In the genomic region with DNA sequence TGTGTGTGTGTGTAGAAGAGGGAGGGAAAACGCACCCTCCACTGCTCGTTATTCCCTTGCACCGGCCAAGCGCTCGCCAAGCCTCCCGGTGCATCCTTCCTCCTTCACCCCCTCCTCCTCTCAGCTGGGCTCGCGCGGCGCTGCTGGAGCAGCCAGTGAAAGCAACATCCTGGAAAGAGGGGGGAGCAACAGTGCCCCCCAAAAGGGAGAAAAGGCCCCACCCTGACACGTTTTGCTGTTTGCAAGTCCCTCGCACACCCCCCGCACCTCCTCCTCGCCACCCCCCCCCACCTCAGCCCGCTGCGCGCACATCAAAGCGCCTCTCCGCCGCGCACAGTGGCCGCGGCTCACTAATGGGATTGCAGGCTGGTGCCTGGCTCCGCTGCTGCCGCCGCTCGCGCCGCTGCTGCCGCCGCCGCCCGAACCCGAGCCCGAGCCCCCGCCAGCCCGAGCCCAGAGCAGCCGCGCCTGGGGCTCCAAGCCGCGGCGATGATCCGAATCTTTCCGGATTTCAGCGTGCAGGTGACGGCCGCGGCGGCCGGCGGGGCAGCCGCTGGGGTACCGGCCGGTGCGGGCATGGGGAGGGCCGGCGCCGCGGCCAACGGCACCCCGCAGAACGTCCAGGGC, we compare ENCODE assay signal across 8 mouse cellular contexts. TPM values are rescaled to one million over a fixed set of nuclear protein-coding genes. Genes with fewer than 3 reads are reported as not detected.
A peak's percentile ranks its signal among the peaks of the same experiment; 100 is the strongest.
DNase-seq lines count a peak whose midpoint lies in the region; ATAC-seq lines count a peak whose summit lies in the region.

A gene (plus strand): TSS at position 577 of the 627 bp plus-strand sequence.

- H3K9me3 ChIP-seq in heart, embryonic 12.5 days (replicated peaks), result no peaks in the 10 kb centered on the region
- H3K9me3 ChIP-seq in midbrain, embryonic 11.5 days (ENCODE audit: control insufficient read depth, low read length), result no peaks in the 10 kb centered on the region

- H3K36me3 ChIP-seq in heart, embryonic 12.5 days, result no peaks in the 10 kb centered on the region
- H3K36me3 ChIP-seq in midbrain, embryonic 11.5 days (ENCODE audit: control insufficient read depth, insufficient read depth, low read length), result no peaks in the 10 kb centered on the region

- H3K4me1 ChIP-seq in heart, embryonic 12.5 days (replicated peaks), result peaks cover 32% of the 10 kb centered on the region
- H3K4me1 ChIP-seq in midbrain, embryonic 11.5 days (ENCODE audit: control insufficient read depth, insufficient read depth, low read length), result peaks cover 32% of the 10 kb centered on the region

- under 1% methylated on average over 57 of the region's 62 CpGs for WGBS in heart, embryonic 12.5 days
- under 1% methylated on average over 53 of the region's 62 CpGs for WGBS in midbrain, embryonic 11.5 days

- peak; percentile 2 for DNase-seq in ovary, postnatal 14 days (ENCODE audit: low spot score)
- no peak for DNase-seq in ovary, adult 18-20 months (ENCODE audit: low spot score)
- DNase-seq in embryo, embryonic 10.5 days (ENCODE audit: low spot score), result peak; percentile 80
- peak; percentile 61 to 72 for DNase-seq in layer of hippocampus, postnatal 10 days (ENCODE audit: low spot score in 2 of 2)
- peak; percentile 98 for DNase-seq in midbrain, embryonic 11.5 days (ENCODE audit: low spot score, missing footprints)
- peak; percentile 41 for DNase-seq in testis, postnatal 10 days (ENCODE audit: low spot score)
- DNase-seq in urinary bladder, postnatal 14 days (ENCODE audit: low spot score), result no peak

- H3K4me2 ChIP-seq in heart, embryonic 12.5 days, result peak within 1 kb of the TSS; percentile 89
- peak within 1 kb of the TSS; percentile 84 for H3K4me2 ChIP-seq in midbrain, embryonic 11.5 days

- peak within 1 kb of the TSS; percentile 59 for H3K4me3 ChIP-seq in heart, embryonic 12.5 days
- H3K4me3 ChIP-seq in midbrain, embryonic 11.5 days (ENCODE audit: low read depth, low read length), result peak within 1 kb of the TSS; percentile 89

- peak within 1 kb of the TSS; percentile 56 for H3K9ac ChIP-seq in heart, embryonic 12.5 days
- peak within 1 kb of the TSS; percentile 95 for H3K9ac ChIP-seq in midbrain, embryonic 11.5 days (ENCODE audit: low read length)

- ATAC-seq in heart, embryonic 12.5 days (ENCODE audit: insufficient number of reproducible peaks, low FRiP score), result no peak
- ATAC-seq in midbrain, embryonic 11.5 days (ENCODE audit: low FRiP score), result peak; percentile 84

- no peak within 1 kb of the TSS for H3K27ac ChIP-seq in heart, embryonic 12.5 days (ENCODE audit: poor library complexity, severe bottlenecking)
- peak within 1 kb of the TSS; percentile 97 for H3K27ac ChIP-seq in midbrain, embryonic 11.5 days (ENCODE audit: low read depth, low read length)

- peaks cover 64% of the 10 kb centered on the region for H3K27me3 ChIP-seq in heart, embryonic 12.5 days (replicated peaks)
- H3K27me3 ChIP-seq in midbrain, embryonic 11.5 days (ENCODE audit: control insufficient read depth, insufficient read depth, low read length), result no peaks in the 10 kb centered on the region; the same call in 1 of the 2 replicates

RNA-seq across cellular contexts. Expression of the gene that starts here (rescaled TPM):
- 1.8 and 1.9 TPM in 2 replicates for polyA plus RNA-seq in heart, embryonic 12.5 days (2016; fragmentation: Nextera tagmentation; extraction: Ambion mirVana)
- total RNA-seq in layer of hippocampus, postnatal 10 days (2021), result 10 to 100 TPM; 42.9 to 61.7 TPM
- 17.7 and 19.5 TPM in 2 replicates for polyA plus RNA-seq in midbrain, embryonic 11.5 days (2014; fragmentation: Nextera tagmentation; extraction: Ambion mirVana)

Comparison
In these comparisons a context has a peak if more than half of its experiments do, and no peak if none do; other contexts are left out.
1. DNase-seq: peak in ovary, postnatal 14 days (single experiment), embryo, embryonic 10.5 days (single experiment), layer of hippocampus, postnatal 10 days (2 of 2), midbrain, embryonic 11.5 days (single experiment) and testis, postnatal 10 days (single experiment); none in ovary, adult 18-20 months (single experiment) and urinary bladder, postnatal 14 days (single experiment).